Mouse (Mus musculus) thymus, postnatal 36 days (tissue): Measurements from ENCODE around the gene Cd28.
A peak's percentile ranks its signal among the peaks of the same experiment; 100 is the strongest.

Experiments used
- DNase-seq, 2 experiments: peaks; one replicate each; pipeline ENCODE4 v3.0.0; 2022; ENCODE audit warnings: mixed read lengths in 2 of 2

The Cd28 gene

GRCm38 (mm10) chr1:60716567-60716966 is at the start of gene Cd28:
Gene Cd28 (plus strand): TSS chr1:60716800.
- DNase-seq, result no peak

GRCm38 (mm10) chr1:60667873-60668616 is 48.6 kb upstream of the Cd28 start:
- no peak for DNase-seq

GRCm38 (mm10) chr1:60669048-60669447 is 47.6 kb upstream of the Cd28 start:
- no peak for DNase-seq

- DNase-seq, result no peak
These were observed 46.9 kb upstream of the Cd28 start for GRCm38 (mm10) chr1:60669664-60670063.

- DNase-seq, result no peak
These were observed 46.4 kb upstream of the Cd28 start for GRCm38 (mm10) chr1:60670172-60670571.

GRCm38 (mm10) chr1:60683766-60684165 is 32.8 kb upstream of the Cd28 start:
- DNase-seq, result no peak

GRCm38 (mm10) chr1:60696115-60696895 is 20.3 kb upstream of the Cd28 start:
- no peak for DNase-seq

- peak in 1 of 2 experiments; percentile 14 for DNase-seq
These were observed 14.0 kb upstream of the Cd28 start for GRCm38 (mm10) chr1:60702641-60703040.

- DNase-seq, result no peak
These were observed 3.4 kb upstream of the Cd28 start for GRCm38 (mm10) chr1:60713238-60713637.

- no peak for DNase-seq
These were observed 876 bp upstream of the Cd28 start for GRCm38 (mm10) chr1:60715651-60716196.

GRCm38 (mm10) chr1:60718580-60718979 is 2.0 kb downstream of the Cd28 start:
- DNase-seq, result no peak

GRCm38 (mm10) chr1:60723555-60723954 is 7.0 kb downstream of the Cd28 start:
- DNase-seq, result no peak

GRCm38 (mm10) chr1:60731940-60732339 is 15.3 kb downstream of the Cd28 start:
- no peak for DNase-seq

GRCm38 (mm10) chr1:60735072-60735907 is 18.7 kb downstream of the Cd28 start:
- no peak for DNase-seq

- no peak for DNase-seq
These were observed 19.3 kb downstream of the Cd28 start for GRCm38 (mm10) chr1:60735908-60736280.

- no peak for DNase-seq
These were observed 27.7 kb downstream of the Cd28 start for GRCm38 (mm10) chr1:60744266-60744665.

- peak in 1 of 2 experiments; percentile 33 for DNase-seq
These were observed 29.1 kb downstream of the Cd28 start for GRCm38 (mm10) chr1:60745664-60746063.

GRCm38 (mm10) chr1:60746153-60746552 is 29.6 kb downstream of the Cd28 start:
- DNase-seq, result peak; percentile 76 to 85

GRCm38 (mm10) chr1:60746856-60747255 is 30.3 kb downstream of the Cd28 start:
- DNase-seq, result no peak

- no peak for DNase-seq
These were observed 31.7 kb downstream of the Cd28 start for GRCm38 (mm10) chr1:60748286-60748685.

- no peak for DNase-seq
These were observed 32.3 kb downstream of the Cd28 start for GRCm38 (mm10) chr1:60748936-60749335.

GRCm38 (mm10) chr1:60749346-60749840 is 32.8 kb downstream of the Cd28 start:
- peak in 1 of 2 experiments; percentile 27 for DNase-seq
